Mouse (Mus musculus) regulatory T cell (primary cell): ENCODE results near the gene Gm47289.

Experiments
- in situ Hi-C: fragments of 300-600 bp; cut with MboI, MseI; formaldehyde crosslinking; loops from one replicate; pipeline ENCODE4 v1.15.1; 2025; ENCODE audit warnings: high pct_unique_total_duplicates

Gm47289 gene

GRCm38 (mm10) chr9:119156278-119157201 is 2.4 kb upstream of the Gm47289 start, which contains the start of gene Acaa1b:
Gene Acaa1b (minus strand): TSS chr9:119157093.
- in situ Hi-C loops, result no loop called here

- in situ Hi-C loops, result no loop called here
Measured at GRCm38 (mm10) chr9:119160689-119161088, 1.7 kb downstream of the Gm47289 start.

- in situ Hi-C loops, result no loop called here
Measured at GRCm38 (mm10) chr9:119164743-119165142, 5.8 kb downstream of the Gm47289 start.

GRCm38 (mm10) chr9:119165548-119165947 is 6.6 kb downstream of the Gm47289 start:
- in situ Hi-C loops, result no loop called here

- in situ Hi-C loops, result no loop called here
Measured at GRCm38 (mm10) chr9:119167608-119168007, 8.6 kb downstream of the Gm47289 start.

- in situ Hi-C loops, result no loop called here
Measured at GRCm38 (mm10) chr9:119179292-119179691, 20.3 kb downstream of the Gm47289 start.

- in situ Hi-C loops, result loop anchor here (5.0 kb wide), 1 partner anchor 49 kb away; no protein-coding TSS in a partner anchor
Measured at GRCm38 (mm10) chr9:119181241-119181728, 22.3 kb downstream of the Gm47289 start.

GRCm38 (mm10) chr9:119192202-119192990 is 33.4 kb downstream of the Gm47289 start:
- in situ Hi-C loops, result loop anchor here (10.0 kb wide), 1 partner anchor 662 kb away; no protein-coding TSS in a partner anchor

- in situ Hi-C loops, result loop anchor here (10.0 kb wide), 1 partner anchor 655 kb away; no protein-coding TSS in a partner anchor
Measured at GRCm38 (mm10) chr9:119199151-119199861, 40.3 kb downstream of the Gm47289 start.

- in situ Hi-C loops, result no loop called here
Measured at GRCm38 (mm10) chr9:119201653-119202052, 42.7 kb downstream of the Gm47289 start.

GRCm38 (mm10) chr9:119203617-119204016 is 44.7 kb downstream of the Gm47289 start:
- in situ Hi-C loops, result no loop called here

GRCm38 (mm10) chr9:119205756-119206155 is 46.8 kb downstream of the Gm47289 start:
- in situ Hi-C loops, result no loop called here

- in situ Hi-C loops, result no loop called here
Measured at GRCm38 (mm10) chr9:119206666-119207065, 47.7 kb downstream of the Gm47289 start.

GRCm38 (mm10) chr9:119207113-119207512 is 48.2 kb downstream of the Gm47289 start:
- in situ Hi-C loops, result no loop called here

GRCm38 (mm10) chr9:119208998-119209397 is 50.0 kb downstream of the Gm47289 start, which contains the start of gene Slc22a13:
Gene Slc22a13 (minus strand): TSS chr9:119209098.
- in situ Hi-C loops, result no loop called here
